Mouse (Mus musculus) limb, embryonic 10.5 days (tissue): ENCODE results near the gene Fxn. TPM values are rescaled to one million over a fixed set of nuclear protein-coding genes. Genes with fewer than 3 reads are reported as not detected.

ENCODE experiments used
- DNase-seq: peaks from one replicate; pipeline ENCODE4 v3.0.0-alpha.2; 2017; ENCODE audit warnings: low spot score
- H3K27ac ChIP-seq: fragments of 300-500 bp; sonication (generic); 2 replicates; pipeline ENCODE4 v1.5.1; 2016; ENCODE audit warnings: mild to moderate bottlenecking
- H3K27me3 ChIP-seq: fragments of 300-500 bp; sonication (generic); 2 replicates; pipeline ENCODE4 v1.6.1; 2016; ENCODE audit warnings: low read depth, mild to moderate bottlenecking; ENCODE audit not compliant: poor library complexity, severe bottlenecking
- H3K36me3 ChIP-seq: fragments of 300-500 bp; sonication (generic); 2 replicates; pipeline ENCODE4 v1.6.1; 2016; ENCODE audit warnings: mild to moderate bottlenecking, moderate library complexity
- H3K4me1 ChIP-seq: fragments of 300-500 bp; sonication (generic); 2 replicates; pipeline ENCODE4 v1.6.1; 2016
- H3K4me3 ChIP-seq: fragments of 300-500 bp; sonication (generic); 2 replicates; pipeline ENCODE4 v1.5.1; 2016; ENCODE audit warnings: mild to moderate bottlenecking, moderate library complexity
- H3K9me3 ChIP-seq: fragments of 300-500 bp; sonication (generic); replicated peaks from 2 replicates; pipeline ENCODE4 v1.6.1; 2016; ENCODE audit warnings: mild to moderate bottlenecking
- WGBS: fragments of 180-500 bp; shearing (Covaris S2); methylation state at CpG from one replicate; pipeline ENCODE4 v1.1.7; 2016; 5-methylcytosine and 5-hydroxymethylcytosine counted together
- polyA plus RNA-seq: library from polyadenylated mRNA; unstranded; fragments of >200 nt; fragmentation: Nextera tagmentation; extraction: Ambion mirVana; gene quantifications from 2 replicates; pipeline ENCODE4 v1.2.1, GENCODE M21; 2016

The Fxn gene
- polyA plus RNA-seq, 1 experiment from 2014 or later = 62.7 TPM

- under 1% methylated on average over 78 of the region's 78 CpGs for WGBS
- peak overlapping the region; percentile 96 for H3K27ac ChIP-seq
- no peaks in the 10 kb centered on the region for H3K27me3 ChIP-seq
- H3K9me3 ChIP-seq = no peaks in the 10 kb centered on the region
- peak; percentile 89 for DNase-seq
- peak overlapping the region; percentile 74 for H3K4me3 ChIP-seq
- peaks cover 14% of the 10 kb centered on the region for H3K36me3 ChIP-seq
- peaks cover 11% of the 10 kb centered on the region for H3K4me1 ChIP-seq
Measured at GRCm38 (mm10) chr19:24279706-24280600, 452 bp downstream of the Fxn start.

- 90% methylated on average over 15 of the region's 15 CpGs for WGBS
- Histone ChIP-seq H3K4me1 (peaks cover 11% of the 10 kb centered on the region), H3K4me3 (peak overlapping the region; percentile 74), H3K27ac (peak overlapping the region; percentile 96), H3K9me3 (no peaks in the 10 kb centered on the region), H3K27me3 (no peaks in the 10 kb centered on the region), H3K36me3 (peaks cover 17% of the 10 kb centered on the region)
- DNase-seq = no peak
Measured at GRCm38 (mm10) chr19:24278859-24279258, 1.5 kb downstream of the Fxn start.

GRCm38 (mm10) chr19:24274281-24274680 lies 6.1 kb downstream of the Fxn start:
- H3K4me1 ChIP-seq = peaks cover 18% of the 10 kb centered on the region
- H3K36me3 ChIP-seq = peaks cover 29% of the 10 kb centered on the region

DNA sequence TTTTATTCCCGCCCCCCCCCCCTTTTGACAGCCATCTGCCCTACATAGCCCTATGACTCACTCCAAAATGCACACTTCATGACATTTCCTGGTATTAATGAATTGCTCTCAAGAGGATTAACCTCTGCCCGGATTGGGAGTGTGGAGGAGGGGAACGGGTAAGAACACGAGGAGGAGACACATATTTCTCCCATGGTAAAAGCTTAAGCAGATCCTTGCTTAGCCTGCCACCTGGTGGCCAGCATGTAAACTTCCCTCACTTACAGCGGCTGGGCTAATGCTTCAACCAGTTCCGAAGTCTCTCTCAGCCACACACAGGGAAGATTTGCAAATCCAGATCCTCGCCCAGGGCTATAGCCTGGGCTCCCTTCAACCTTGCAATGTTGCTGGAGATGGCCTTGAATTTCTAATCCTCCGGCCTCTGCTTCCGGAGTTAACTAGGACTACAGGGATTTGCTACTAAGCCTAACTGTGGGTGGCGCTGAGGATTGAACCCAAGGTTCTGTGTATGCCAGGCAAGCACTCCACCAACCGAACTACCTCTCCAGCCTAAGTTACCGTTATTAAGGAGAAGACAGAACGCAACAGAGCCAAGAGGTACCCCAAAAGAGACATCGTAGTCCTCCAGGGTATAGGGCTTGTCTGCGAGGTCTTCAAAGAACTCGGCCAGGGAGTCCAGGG lies 8.5 kb downstream of the Fxn start:
- H3K36me3 ChIP-seq = peaks cover 39% of the 10 kb centered on the region
- H3K4me3 ChIP-seq = 0 out of 2 replicates have a peak overlapping the region, but pooled peaks have one; percentile 13
- no peaks in the 10 kb centered on the region for H3K9me3 ChIP-seq
- WGBS = 46% methylated on average over 16 of the region's 16 CpGs
- H3K4me1 ChIP-seq = peaks cover 12% of the 10 kb centered on the region
- H3K27me3 ChIP-seq = no peaks in the 10 kb centered on the region
- DNase-seq = peak; percentile 87
- H3K27ac ChIP-seq = 0 out of 2 replicates have a peak overlapping the region, but pooled peaks have one; percentile 4

More at GRCm38 (mm10) chr19:24274281-24274680, 6.1 kb downstream of the Fxn start:
- H3K27ac ChIP-seq = no peak overlapping the region
- H3K27me3 ChIP-seq = no peaks in the 10 kb centered on the region
- no peaks in the 10 kb centered on the region for H3K9me3 ChIP-seq
- DNase-seq = no peak
- WGBS = 86% methylated on average over 3 of the region's 3 CpGs
- no peak overlapping the region for H3K4me3 ChIP-seq

GRCm38 (mm10) chr19:24271326-24271725 lies 9.1 kb downstream of the Fxn start:
- no peaks in the 10 kb centered on the region for H3K9me3 ChIP-seq
- 39% methylated on average over 7 of the region's 7 CpGs for WGBS
- H3K36me3 ChIP-seq = peaks cover 39% of the 10 kb centered on the region
- 0 out of 2 replicates have a peak overlapping the region, but pooled peaks have one; percentile 13 for H3K4me3 ChIP-seq
- no peak for DNase-seq
- H3K27ac ChIP-seq = 0 out of 2 replicates have a peak overlapping the region, but pooled peaks have one; percentile 4
- H3K27me3 ChIP-seq = no peaks in the 10 kb centered on the region
- peaks cover 12% of the 10 kb centered on the region for H3K4me1 ChIP-seq

GRCm38 (mm10) chr19:24268531-24268930 lies 11.9 kb downstream of the Fxn start:
- Histone ChIP-seq H3K27me3 (no peaks in the 10 kb centered on the region), H3K9me3 (no peaks in the 10 kb centered on the region), H3K36me3 (peaks cover 52% of the 10 kb centered on the region), H3K4me1 (peaks cover 12% of the 10 kb centered on the region), H3K27ac (no peak overlapping the region), H3K4me3 (no peak overlapping the region)
- no peak for DNase-seq
- WGBS = 84% methylated on average over 4 of the region's 4 CpGs

GRCm38 (mm10) chr19:24266046-24266830 lies 14.2 kb downstream of the Fxn start:
- no peak for DNase-seq
- Histone ChIP-seq H3K36me3 (peaks cover 65% of the 10 kb centered on the region), H3K27ac (no peak overlapping the region), H3K4me1 (peaks cover 4% of the 10 kb centered on the region), H3K4me3 (no peak overlapping the region), H3K27me3 (no peaks in the 10 kb centered on the region), H3K9me3 (no peaks in the 10 kb centered on the region)
- WGBS = 93% methylated on average over 7 of the region's 7 CpGs

GRCm38 (mm10) chr19:24264991-24265390 lies 15.4 kb downstream of the Fxn start:
- 53% methylated on average over 7 of the region's 7 CpGs for WGBS

DNA sequence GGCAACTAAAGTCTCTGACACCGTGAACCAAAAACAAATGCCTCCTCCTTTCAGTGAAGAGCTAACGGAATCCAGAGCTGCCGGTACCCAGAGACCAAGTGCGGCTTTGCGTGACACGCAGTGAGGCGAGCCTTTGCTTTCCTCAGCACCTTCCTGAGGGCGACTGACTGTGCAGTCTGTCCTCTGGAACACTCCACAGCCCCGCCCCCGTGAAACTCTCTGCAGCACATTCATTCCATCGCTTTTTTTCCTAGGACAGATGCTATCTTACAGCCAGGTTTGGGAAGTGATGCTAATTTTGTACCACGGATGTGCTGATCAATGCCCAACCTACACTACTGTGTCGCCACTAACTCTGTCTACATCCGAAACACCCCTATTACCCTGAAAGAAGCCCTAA lies 17.7 kb downstream of the Fxn start:
- H3K4me1 ChIP-seq = no peaks in the 10 kb centered on the region
- no peak for DNase-seq
- no peak overlapping the region for H3K27ac ChIP-seq
- no peak overlapping the region for H3K4me3 ChIP-seq
- no peaks in the 10 kb centered on the region for H3K9me3 ChIP-seq
- WGBS = 94% methylated on average over 14 of the region's 14 CpGs
- H3K27me3 ChIP-seq = no peaks in the 10 kb centered on the region
- H3K36me3 ChIP-seq = peaks cover 54% of the 10 kb centered on the region

More at GRCm38 (mm10) chr19:24264991-24265390, 15.4 kb downstream of the Fxn start:
- H3K27ac ChIP-seq = no peak overlapping the region
- H3K4me3 ChIP-seq = no peak overlapping the region
- H3K9me3 ChIP-seq = no peaks in the 10 kb centered on the region
- peak; percentile 81 for DNase-seq
- H3K36me3 ChIP-seq = peaks cover 61% of the 10 kb centered on the region
- no peaks in the 10 kb centered on the region for H3K4me1 ChIP-seq
- no peaks in the 10 kb centered on the region for H3K27me3 ChIP-seq

DNA sequence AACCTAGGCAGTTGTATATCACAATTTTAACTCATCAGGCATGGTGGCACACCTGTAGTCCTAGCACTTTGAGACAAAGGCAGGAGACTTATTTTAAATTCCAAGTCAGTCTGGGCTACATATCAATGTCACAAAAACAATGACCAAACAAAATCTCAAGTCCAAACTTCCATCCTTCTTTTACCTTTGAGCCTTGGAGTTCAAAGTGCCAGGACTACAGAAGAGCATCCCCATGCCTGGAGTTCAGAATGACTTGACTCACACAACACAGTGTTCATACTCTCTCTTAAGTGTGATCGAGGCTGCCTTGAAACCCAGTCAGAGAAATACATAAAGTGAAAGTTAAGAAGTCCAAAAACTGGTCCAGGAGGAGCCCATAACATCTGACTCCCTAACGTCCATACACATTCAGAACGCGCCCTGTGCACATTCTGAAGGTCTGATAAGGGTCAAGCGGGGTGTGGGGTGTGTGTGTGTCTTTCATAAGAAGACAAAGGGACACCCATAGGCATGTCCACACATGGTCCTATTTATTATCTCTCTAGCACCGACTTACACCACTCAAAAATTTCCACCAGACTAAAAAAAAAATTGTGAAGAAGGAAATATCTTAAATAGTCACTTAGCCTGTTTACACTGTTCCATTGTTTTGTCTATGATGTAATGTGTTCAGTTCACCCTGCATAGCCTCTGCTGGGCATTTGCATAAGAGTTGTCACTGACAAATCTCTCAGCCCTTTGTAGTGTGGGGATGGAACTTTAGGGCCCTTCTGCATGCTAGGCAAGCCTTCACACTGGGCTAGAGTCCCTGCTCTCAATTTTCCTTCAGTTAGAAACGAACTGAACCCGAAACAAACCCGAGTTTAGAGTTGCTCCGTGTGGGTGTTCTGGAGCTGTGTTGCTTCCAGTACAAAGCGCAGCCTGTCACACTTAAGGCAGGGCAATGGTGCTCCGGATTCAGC lies 20.7 kb downstream of the Fxn start:
- no peak for DNase-seq
- H3K4me3 ChIP-seq = no peak overlapping the region
- H3K4me1 ChIP-seq = no peaks in the 10 kb centered on the region
- WGBS = 89% methylated on average over 12 of the region's 12 CpGs
- no peak overlapping the region for H3K27ac ChIP-seq
- no peaks in the 10 kb centered on the region for H3K9me3 ChIP-seq
- H3K36me3 ChIP-seq = peaks cover 29% of the 10 kb centered on the region
- no peaks in the 10 kb centered on the region for H3K27me3 ChIP-seq

DNA sequence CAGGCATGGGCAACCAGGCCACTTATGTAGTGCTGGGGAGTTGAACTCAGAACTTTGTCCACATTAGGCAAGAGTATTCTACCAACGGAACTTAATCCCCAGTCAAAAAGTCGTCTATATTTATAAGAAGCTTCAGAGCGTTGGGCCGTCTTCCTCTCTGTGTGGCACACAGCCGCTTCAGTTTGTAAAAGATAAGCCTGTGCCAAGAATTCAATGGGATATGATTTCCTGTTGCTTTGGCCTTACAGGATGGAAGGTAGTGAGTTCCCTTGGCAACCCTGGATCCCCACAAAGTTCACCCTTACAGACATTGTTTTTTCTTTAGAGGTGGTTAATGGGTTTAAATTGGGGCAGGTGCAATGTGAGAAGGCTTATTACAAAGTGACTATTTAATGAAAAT lies 22.0 kb downstream of the Fxn start:
- 92% methylated on average over 5 of the region's 5 CpGs for WGBS
- no peak for DNase-seq
- Histone ChIP-seq H3K4me1 (peaks cover 8% of the 10 kb centered on the region), H3K9me3 (no peaks in the 10 kb centered on the region), H3K27me3 (no peaks in the 10 kb centered on the region), H3K36me3 (peaks cover 21% of the 10 kb centered on the region), H3K27ac (no peak overlapping the region), H3K4me3 (no peak overlapping the region)
